Comparison of ENCODE assay signal across 8 mouse cellular contexts in genomic region chr13:38410322-38410865, GRCm38 (mm10).
DNase-seq lines count a peak whose midpoint lies in the region; ATAC-seq lines count a peak whose summit lies in the region.

No protein-coding gene starts in this region.

- peak; percentile 89 for ATAC-seq in embryonic facial prominence, embryonic 14.5 days (ENCODE audit: low read depth)
- no peak for ATAC-seq in neural tube, embryonic 15.5 days (ENCODE audit: low FRiP score)

- H3K9ac ChIP-seq in embryonic facial prominence, embryonic 14.5 days (ENCODE audit: low read depth, low read length), result no peak overlapping the region
- H3K9ac ChIP-seq in neural tube, embryonic 15.5 days (replicated peaks), result no peak overlapping the region

- H3K27me3 ChIP-seq in embryonic facial prominence, embryonic 14.5 days (replicated peaks; ENCODE audit: control insufficient read depth, insufficient read depth, low read length), result no peaks in the 10 kb centered on the region
- no peaks in the 10 kb centered on the region for H3K27me3 ChIP-seq in neural tube, embryonic 15.5 days (replicated peaks)

- H3K4me1 ChIP-seq in embryonic facial prominence, embryonic 14.5 days (ENCODE audit: control insufficient read depth, insufficient read depth, low read length), result peaks cover 27% of the 10 kb centered on the region
- H3K4me1 ChIP-seq in neural tube, embryonic 15.5 days, result peaks cover 5% of the 10 kb centered on the region; the same call in 1 of the 2 replicates

- H3K9me3 ChIP-seq in embryonic facial prominence, embryonic 14.5 days (ENCODE audit: control insufficient read depth, low read length), result no peaks in the 10 kb centered on the region
- H3K9me3 ChIP-seq in neural tube, embryonic 15.5 days (replicated peaks), result no peaks in the 10 kb centered on the region

- H3K4me2 ChIP-seq in embryonic facial prominence, embryonic 14.5 days (ENCODE audit: low read depth, low read length), result peak overlapping the region; percentile 44
- peak overlapping the region; percentile 11; the same call in 1 of the 2 replicates for H3K4me2 ChIP-seq in neural tube, embryonic 15.5 days

- DNase-seq in adrenal gland, postnatal 4 days (ENCODE audit: low spot score in 2 of 2), result peak; percentile 14 to 17
- DNase-seq in embryonic facial prominence, embryonic 14.5 days (ENCODE audit: low spot score), result peak; percentile 95
- peak; percentile 87 to 88 for DNase-seq in heart, adult 18-20 months
- peak; percentile 68 for DNase-seq in kidney, adult 9 months
- peak; percentile 65 for DNase-seq in left cerebral cortex, postnatal 4 days
- DNase-seq in urinary bladder, postnatal 4 days (ENCODE audit: low spot score in 2 of 2), result peak; percentile 66 to 70
- DNase-seq in c-Kit-positive CD71-positive TER-119-positive erythroid progenitor cells, embryonic 14.5 days (ENCODE audit: low spot score), result no peak

- no peak overlapping the region for H3K4me3 ChIP-seq in embryonic facial prominence, embryonic 14.5 days (ENCODE audit: low read depth, low read length)
- no peak overlapping the region for H3K4me3 ChIP-seq in neural tube, embryonic 15.5 days (replicated peaks)

- H3K27ac ChIP-seq in embryonic facial prominence, embryonic 14.5 days (replicated peaks; ENCODE audit: low read depth, low read length), result peak overlapping the region; percentile 22; the same call in 1 of the 2 replicates
- no peak overlapping the region for H3K27ac ChIP-seq in neural tube, embryonic 15.5 days (replicated peaks)

- no peaks in the 10 kb centered on the region for H3K36me3 ChIP-seq in embryonic facial prominence, embryonic 14.5 days (ENCODE audit: control insufficient read depth, insufficient read depth, low read length)
- no peaks in the 10 kb centered on the region for H3K36me3 ChIP-seq in neural tube, embryonic 15.5 days

- intact Hi-C loops in left cerebral cortex, postnatal 4 days (cut with DNase I), result no loop called here

- WGBS in embryonic facial prominence, embryonic 14.5 days, result 13% methylated on average over 15 of the region's 15 CpGs
- 40% methylated on average over 15 of the region's 15 CpGs for WGBS in neural tube, embryonic 15.5 days
